Mouse (Mus musculus): ENCODE measurements around the gene Aanat. TPM values are rescaled to one million over a fixed set of nuclear protein-coding genes. Genes with fewer than 3 reads are reported as not detected.

The Aanat gene
- polyA plus RNA-seq, 1 experiment from 2014 or later, result not detected

- H3K4me3 ChIP-seq, result no peak overlapping the region
- no peaks in the 10 kb centered on the region for H3K36me3 ChIP-seq
- H3K4me1 ChIP-seq, result peaks cover 46% of the 10 kb centered on the region
- H3K9me3 ChIP-seq, result no peaks in the 10 kb centered on the region
- H3K4me2 ChIP-seq, result no peak overlapping the region
- no peaks in the 10 kb centered on the region for H3K27me3 ChIP-seq
- ATAC-seq (ENCODE audit: borderline replicate concordance, extremely low read depth, low FRiP score, low TSS enrichment), result no peak
- 31% methylated on average over 12 of the region's 12 CpGs for WGBS
- no peak overlapping the region for H3K9ac ChIP-seq
- H3K27ac ChIP-seq, result no peak overlapping the region
These were observed 31.9 kb upstream of the Aanat start for GRCm38 (mm10) chr11:116554171-116554878.

GRCm38 (mm10) chr11:116555572-116555971 is 30.7 kb upstream of the Aanat start:
- Histone ChIP-seq H3K27ac (no peak overlapping the region), H3K9me3 (no peaks in the 10 kb centered on the region), H3K9ac (no peak overlapping the region), H3K4me2 (no peak overlapping the region), H3K4me3 (no peak overlapping the region), H3K4me1 (peaks cover 36% of the 10 kb centered on the region), H3K27me3 (no peaks in the 10 kb centered on the region), H3K36me3 (no peaks in the 10 kb centered on the region)
- no peak for ATAC-seq (ENCODE audit: borderline replicate concordance, extremely low read depth, low FRiP score, low TSS enrichment)
- WGBS, result 29% methylated on average over 1 of the region's 1 CpGs

GRCm38 (mm10) chr11:116556308-116556707 is 29.9 kb upstream of the Aanat start:
- no peak for ATAC-seq (ENCODE audit: borderline replicate concordance, extremely low read depth, low FRiP score, low TSS enrichment)
- Histone ChIP-seq H3K4me1 (peaks cover 29% of the 10 kb centered on the region), H3K27ac (no peak overlapping the region), H3K4me3 (no peak overlapping the region), H3K9ac (no peak overlapping the region), H3K9me3 (no peaks in the 10 kb centered on the region), H3K36me3 (no peaks in the 10 kb centered on the region), H3K27me3 (no peaks in the 10 kb centered on the region), H3K4me2 (no peak overlapping the region)
- 41% methylated on average over 6 of the region's 6 CpGs for WGBS

- no peak overlapping the region for H3K4me3 ChIP-seq
- no peak overlapping the region for H3K9ac ChIP-seq
- H3K9me3 ChIP-seq, result no peaks in the 10 kb centered on the region
- 48% methylated on average over 7 of the region's 7 CpGs for WGBS
- H3K36me3 ChIP-seq, result no peaks in the 10 kb centered on the region
- ATAC-seq (ENCODE audit: borderline replicate concordance, extremely low read depth, low FRiP score, low TSS enrichment), result no peak
- no peak overlapping the region for H3K4me2 ChIP-seq
- H3K27me3 ChIP-seq, result no peaks in the 10 kb centered on the region
- no peak overlapping the region for H3K27ac ChIP-seq
- peaks cover 5% of the 10 kb centered on the region; the same call in 1 of the 2 replicates for H3K4me1 ChIP-seq
These were observed 20.8 kb upstream of the Aanat start for GRCm38 (mm10) chr11:116565283-116566041.

GRCm38 (mm10) chr11:116567531-116567930 is 18.7 kb upstream of the Aanat start:
- H3K4me2 ChIP-seq, result no peak overlapping the region
- H3K9ac ChIP-seq, result no peak overlapping the region
- no peak for ATAC-seq (ENCODE audit: borderline replicate concordance, extremely low read depth, low FRiP score, low TSS enrichment)
- no peak overlapping the region for H3K4me3 ChIP-seq
- H3K9me3 ChIP-seq, result no peaks in the 10 kb centered on the region
- H3K36me3 ChIP-seq, result no peaks in the 10 kb centered on the region
- no peak overlapping the region for H3K27ac ChIP-seq
- WGBS, result 80% methylated on average over 8 of the region's 8 CpGs
- no peaks in the 10 kb centered on the region for H3K27me3 ChIP-seq
- H3K4me1 ChIP-seq, result peaks cover 5% of the 10 kb centered on the region; the same call in 1 of the 2 replicates

GRCm38 (mm10) chr11:116570821-116571220 is 15.4 kb upstream of the Aanat start:
- H3K4me2 ChIP-seq, result no peak overlapping the region
- no peak for ATAC-seq (ENCODE audit: borderline replicate concordance, extremely low read depth, low FRiP score, low TSS enrichment)
- H3K36me3 ChIP-seq, result no peaks in the 10 kb centered on the region
- peaks cover 16% of the 10 kb centered on the region; the same call in 1 of the 2 replicates for H3K4me1 ChIP-seq
- H3K4me3 ChIP-seq, result no peak overlapping the region
- H3K9me3 ChIP-seq, result no peaks in the 10 kb centered on the region
- WGBS, result 73% methylated on average over 7 of the region's 7 CpGs
- H3K27me3 ChIP-seq, result no peaks in the 10 kb centered on the region
- H3K27ac ChIP-seq, result no peak overlapping the region
- H3K9ac ChIP-seq, result no peak overlapping the region

- Histone ChIP-seq H3K9me3 (no peaks in the 10 kb centered on the region), H3K4me1 (peaks cover 15% of the 10 kb centered on the region; the same call in 1 of the 2 replicates), H3K4me3 (no peak overlapping the region), H3K36me3 (no peaks in the 10 kb centered on the region), H3K9ac (no peak overlapping the region), H3K27me3 (no peaks in the 10 kb centered on the region), H3K4me2 (no peak overlapping the region), H3K27ac (no peak overlapping the region)
- WGBS, result 68% methylated on average over 19 of the region's 19 CpGs
- ATAC-seq (ENCODE audit: borderline replicate concordance, extremely low read depth, low FRiP score, low TSS enrichment), result no peak
These were observed 14.2 kb upstream of the Aanat start for GRCm38 (mm10) chr11:116571767-116572679.

- H3K4me2 ChIP-seq, result no peak overlapping the region
- peaks cover 15% of the 10 kb centered on the region; the same call in 1 of the 2 replicates for H3K4me1 ChIP-seq
- H3K9me3 ChIP-seq, result no peaks in the 10 kb centered on the region
- 0 out of 2 replicates have a peak overlapping the region, but pooled peaks have one; percentile 5 for H3K27ac ChIP-seq
- H3K9ac ChIP-seq, result no peak overlapping the region
- WGBS, result 46% methylated on average over 12 of the region's 12 CpGs
- H3K4me3 ChIP-seq, result no peak overlapping the region
- peak; percentile 56; the same call in 1 of the 2 replicates for ATAC-seq (ENCODE audit: borderline replicate concordance, extremely low read depth, low FRiP score, low TSS enrichment)
- no peaks in the 10 kb centered on the region for H3K36me3 ChIP-seq
- H3K27me3 ChIP-seq, result no peaks in the 10 kb centered on the region
These were observed 13.3 kb upstream of the Aanat start for GRCm38 (mm10) chr11:116572756-116573543.

GRCm38 (mm10) chr11:116574486-116574885 is 11.7 kb upstream of the Aanat start:
- H3K4me1 ChIP-seq, result peaks cover 15% of the 10 kb centered on the region; the same call in 1 of the 2 replicates
- H3K4me3 ChIP-seq, result no peak overlapping the region
- H3K27me3 ChIP-seq, result no peaks in the 10 kb centered on the region
- no peaks in the 10 kb centered on the region for H3K9me3 ChIP-seq
- no peak overlapping the region for H3K4me2 ChIP-seq
- no peak overlapping the region for H3K9ac ChIP-seq
- WGBS, result 67% methylated on average over 6 of the region's 6 CpGs
- no peaks in the 10 kb centered on the region for H3K36me3 ChIP-seq
- no peak for ATAC-seq (ENCODE audit: borderline replicate concordance, extremely low read depth, low FRiP score, low TSS enrichment)
- H3K27ac ChIP-seq, result no peak overlapping the region

GRCm38 (mm10) chr11:116574982-116575381 is 11.2 kb upstream of the Aanat start:
- no peak overlapping the region for H3K4me2 ChIP-seq
- no peaks in the 10 kb centered on the region for H3K27me3 ChIP-seq
- peaks cover 17% of the 10 kb centered on the region for H3K4me1 ChIP-seq
- no peak for ATAC-seq (ENCODE audit: borderline replicate concordance, extremely low read depth, low FRiP score, low TSS enrichment)
- H3K9me3 ChIP-seq, result no peaks in the 10 kb centered on the region
- H3K27ac ChIP-seq, result no peak overlapping the region
- 75% methylated on average over 6 of the region's 6 CpGs for WGBS
- H3K36me3 ChIP-seq, result no peaks in the 10 kb centered on the region
- no peak overlapping the region for H3K9ac ChIP-seq
- H3K4me3 ChIP-seq, result no peak overlapping the region

- no peaks in the 10 kb centered on the region for H3K27me3 ChIP-seq
- peaks cover 21% of the 10 kb centered on the region for H3K4me1 ChIP-seq
- no peak overlapping the region for H3K4me3 ChIP-seq
- no peak overlapping the region for H3K9ac ChIP-seq
- no peak for ATAC-seq (ENCODE audit: borderline replicate concordance, extremely low read depth, low FRiP score, low TSS enrichment)
- no peaks in the 10 kb centered on the region for H3K9me3 ChIP-seq
- H3K4me2 ChIP-seq, result no peak overlapping the region
- H3K27ac ChIP-seq, result no peak overlapping the region
- 85% methylated on average over 2 of the region's 2 CpGs for WGBS
- no peaks in the 10 kb centered on the region for H3K36me3 ChIP-seq
These were observed 10.8 kb upstream of the Aanat start for GRCm38 (mm10) chr11:116575396-116575795.

All from lung, embryonic 15.5 days (tissue).